Mouse (Mus musculus) CD4-positive helper T cell, adult 2 months (primary cell): ENCODE measurements around the gene Tmod3.
A peak's percentile ranks its signal among the peaks of the same experiment; 100 is the strongest.
"Not testable (repeated sequence)": the region's sequence is repeated elsewhere in the genome, so short reads cannot be mapped to it uniquely, and the experiment has no call there.

Experiments used
- DNase-seq: peaks from one replicate; pipeline ENCODE4 v3.0.0-alpha.2; 2012; ENCODE audit warnings: low read depth, missing footprints, low spot score

Tmod3 gene

GRCm38 (mm10) chr9:75498571-75498970 lies 60.9 kb downstream of the Tmod3 start:
- no peak for DNase-seq

- DNase-seq: no peak
Measured at GRCm38 (mm10) chr9:75495945-75496344, 63.5 kb downstream of the Tmod3 start.

DNA sequence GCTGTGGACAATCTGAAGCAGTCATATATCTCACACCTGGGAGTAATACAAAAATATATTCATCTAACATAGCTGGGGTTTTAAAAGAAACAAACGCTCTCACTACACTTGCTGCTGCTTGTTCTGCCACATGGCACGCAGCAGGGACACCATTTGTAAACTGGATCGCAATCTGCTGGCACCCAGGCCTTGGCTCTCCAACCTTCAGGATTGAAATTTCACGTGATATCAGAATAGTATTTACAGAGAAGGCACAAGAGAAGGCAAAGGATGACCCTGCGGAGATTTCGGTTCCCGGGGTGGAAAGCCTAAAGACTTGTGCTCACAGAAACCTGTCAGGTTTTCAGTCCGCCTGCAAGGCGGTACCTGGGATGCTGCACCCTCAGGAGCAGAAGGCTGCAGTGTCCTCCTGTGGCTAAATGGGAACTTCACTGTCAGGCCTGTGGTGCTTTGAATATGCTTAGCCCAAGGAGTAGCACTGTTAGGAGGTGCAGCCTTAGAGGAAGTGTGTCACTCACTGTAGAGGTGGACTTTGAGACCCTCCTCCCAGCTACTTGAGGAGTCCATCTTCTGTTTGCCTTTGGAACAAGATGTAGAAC lies 65.0 kb downstream of the Tmod3 start:
- no peak for DNase-seq

GRCm38 (mm10) chr9:75488255-75488654 lies 71.2 kb downstream of the Tmod3 start:
- not testable (repeated sequence) for DNase-seq

- DNase-seq: no peak
Measured at GRCm38 (mm10) chr9:75485231-75485630, 74.2 kb downstream of the Tmod3 start.

DNA sequence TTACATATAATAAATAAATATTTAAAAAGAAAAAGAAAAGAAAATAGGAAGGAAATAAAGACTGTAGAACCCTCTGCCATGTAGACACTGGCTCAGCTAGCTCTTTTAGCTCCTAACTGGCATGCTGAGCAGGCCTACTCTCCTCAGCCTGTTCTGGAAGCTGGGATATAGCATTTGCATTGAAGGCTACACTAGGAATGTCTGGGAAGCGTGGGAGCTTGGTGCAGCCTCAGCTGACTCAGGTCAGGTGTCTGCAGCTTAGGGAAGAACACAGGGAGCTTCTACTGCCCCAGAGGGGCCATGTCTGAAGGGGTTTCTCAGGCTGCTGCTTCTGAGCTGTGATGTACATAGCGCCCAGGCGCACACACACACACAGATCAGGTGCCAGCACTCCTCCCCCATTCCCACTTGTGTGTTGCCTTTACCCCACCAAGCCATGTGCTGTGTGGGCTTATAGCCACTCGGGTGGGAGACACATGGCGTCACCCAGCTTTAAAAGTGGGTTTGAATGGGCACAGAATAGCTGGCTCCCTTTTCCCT lies 78.9 kb downstream of the Tmod3 start:
- no peak for DNase-seq

DNA sequence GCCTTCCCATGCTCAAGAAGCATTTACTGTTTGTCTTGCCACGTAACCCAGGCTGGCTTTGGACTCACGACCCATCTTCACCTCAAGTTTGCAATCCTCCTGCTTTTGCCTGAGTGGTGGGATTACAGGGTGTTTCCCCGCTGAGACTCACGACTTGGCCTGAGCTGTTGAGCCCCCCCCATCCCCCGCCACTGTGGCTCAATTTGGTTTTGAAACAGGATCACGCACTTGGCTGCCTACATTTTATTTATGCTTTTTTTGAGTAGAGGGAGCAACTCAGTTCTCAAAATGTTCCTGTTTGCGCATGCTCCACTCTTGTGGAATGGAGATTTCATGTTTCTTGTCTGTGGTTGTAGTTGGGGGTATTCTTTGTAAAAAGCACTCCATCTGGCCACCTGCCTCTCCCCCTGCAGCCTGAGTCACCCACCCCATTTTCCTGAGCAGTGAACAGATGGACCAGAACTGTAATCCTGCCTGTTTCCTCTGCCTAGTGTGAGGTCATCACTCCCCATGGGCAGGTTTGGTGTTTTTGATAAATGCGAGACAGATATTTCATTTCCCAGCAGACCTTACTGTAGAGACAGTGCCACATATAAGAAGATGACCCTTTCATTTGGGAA lies 80.2 kb downstream of the Tmod3 start:
- DNase-seq: no peak

GRCm38 (mm10) chr9:75477212-75477611 lies 82.2 kb downstream of the Tmod3 start:
- DNase-seq: no peak

DNA sequence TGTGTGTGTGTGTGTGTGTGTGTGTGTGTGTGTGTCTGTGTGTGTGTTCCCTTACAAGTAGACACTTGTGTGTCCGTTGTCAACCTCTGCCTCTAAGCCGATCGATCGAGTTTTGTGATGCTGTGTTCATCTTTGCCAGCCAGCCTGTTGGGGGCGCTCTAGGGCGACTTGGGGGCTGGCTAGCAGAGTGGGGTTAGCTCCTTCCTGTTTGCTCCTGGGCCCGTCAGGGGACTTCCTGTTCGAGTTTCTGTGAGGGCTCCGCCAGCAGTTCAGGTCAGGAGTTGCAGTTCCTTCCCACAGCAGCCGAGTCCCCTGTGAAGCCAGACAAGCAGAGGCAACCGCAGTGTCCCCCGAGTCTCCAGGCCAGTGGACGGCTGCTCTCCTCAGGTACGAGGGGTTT lies 91.2 kb downstream of the Tmod3 start:
- DNase-seq: peak; percentile 52

DNA sequence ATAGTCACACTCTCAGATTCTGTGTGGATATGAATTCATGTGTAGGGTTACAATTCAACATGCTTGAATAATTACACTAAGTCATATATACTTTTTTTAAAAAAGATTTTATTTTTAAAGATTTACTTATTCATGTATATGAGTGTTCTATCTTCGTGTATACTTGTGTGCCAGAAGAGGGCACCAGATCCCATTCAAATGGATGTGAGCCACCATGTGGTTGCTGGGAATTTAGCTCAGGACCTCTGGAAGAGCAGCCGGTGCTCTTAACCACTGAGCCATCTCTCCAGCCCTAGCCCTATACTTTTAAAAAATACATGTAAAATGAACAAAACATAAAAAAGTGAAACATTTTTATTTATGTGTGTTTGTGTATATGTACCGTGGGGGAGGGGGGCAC lies 91.9 kb downstream of the Tmod3 start:
- no peak for DNase-seq

DNA sequence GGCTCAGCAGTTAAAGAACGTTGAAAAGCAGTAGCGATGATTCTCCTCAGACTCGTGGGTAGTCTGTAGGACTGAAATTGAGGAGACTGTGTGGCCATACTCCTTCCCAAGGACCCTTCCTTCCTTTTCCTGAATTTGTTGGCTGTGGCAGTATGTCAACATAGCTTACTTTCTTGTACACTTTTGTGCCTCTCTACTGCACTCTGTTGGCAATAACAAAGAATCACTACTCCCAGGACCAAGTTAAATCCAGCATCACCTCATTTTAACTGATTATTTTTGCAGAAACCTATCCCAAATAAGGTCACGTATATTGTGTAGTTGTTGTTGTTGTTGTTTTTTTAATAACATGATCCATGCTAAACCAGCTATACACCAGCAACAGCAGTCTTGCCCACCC lies 92.8 kb downstream of the Tmod3 start:
- DNase-seq: no peak

- no peak for DNase-seq
Measured at GRCm38 (mm10) chr9:75465856-75466255, 93.6 kb downstream of the Tmod3 start.

- no peak for DNase-seq
Measured at GRCm38 (mm10) chr9:75463050-75463660, 96.3 kb downstream of the Tmod3 start.

GRCm38 (mm10) chr9:75455684-75456083 lies 103.8 kb downstream of the Tmod3 start:
- DNase-seq: no peak

DNA sequence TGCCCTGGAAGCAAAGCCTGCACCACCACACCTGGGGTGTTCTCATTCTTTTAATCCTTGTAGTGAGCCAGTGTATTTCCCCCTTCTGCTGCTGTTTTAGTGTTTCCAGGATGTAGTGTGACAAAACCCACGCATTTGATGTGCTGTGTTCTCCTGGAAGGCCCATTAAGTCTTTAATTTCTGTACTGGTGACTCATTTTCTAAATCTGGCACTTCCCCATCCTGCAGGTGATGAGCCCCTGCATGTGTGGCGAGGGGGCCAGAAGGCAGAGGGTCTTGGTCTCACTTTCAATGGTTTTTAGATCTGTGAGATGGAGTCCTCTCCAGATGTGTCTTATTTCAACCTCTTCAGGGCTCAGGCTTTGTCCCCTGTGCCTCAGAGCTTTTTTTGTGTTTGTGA lies 105.5 kb downstream of the Tmod3 start:
- no peak for DNase-seq

- DNase-seq: no peak
Measured at GRCm38 (mm10) chr9:75448021-75448420, 111.4 kb downstream of the Tmod3 start.
